Mouse (Mus musculus): ENCODE data around the gene Thsd7a. TPM values are rescaled to one million over a fixed set of nuclear protein-coding genes. Genes with fewer than 3 reads are reported as not detected.
A peak's percentile ranks its signal among the peaks of the same experiment; 100 is the strongest.

The Thsd7a gene
- polyA plus RNA-seq, 1 experiment from 2014 or later, result 3.7 TPM

DNA sequence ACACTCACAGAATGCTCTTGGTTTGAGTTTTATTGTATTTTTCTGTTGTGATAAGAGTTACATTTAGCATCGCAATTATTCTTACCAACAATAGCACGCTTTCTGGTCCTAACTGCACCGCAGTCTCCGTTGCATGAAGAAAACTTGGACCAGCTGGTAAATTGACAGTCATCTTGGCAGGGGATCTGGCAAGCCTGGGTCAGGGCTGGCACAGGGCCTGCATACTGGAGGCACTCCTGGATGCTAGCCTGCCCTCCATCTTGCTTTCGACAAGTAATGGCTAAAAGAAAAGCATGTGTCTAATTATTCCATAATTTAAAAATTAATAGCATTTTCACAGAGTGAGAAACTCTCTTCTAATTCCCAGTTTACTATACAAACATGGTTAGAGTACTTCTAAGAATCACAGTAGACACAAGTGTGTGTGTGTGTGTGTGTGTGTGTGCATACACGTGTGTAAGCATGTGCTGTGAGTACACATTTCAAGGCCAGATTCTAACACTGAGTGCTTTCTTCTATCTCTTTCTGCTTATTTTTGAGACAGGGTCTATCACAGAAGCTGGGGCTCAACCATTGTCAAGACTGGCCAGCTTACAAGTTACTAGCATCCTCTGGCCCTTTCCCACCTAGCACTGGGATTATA lies 368.0 kb downstream of the Thsd7a start:
- no peak overlapping the region for H3K9ac ChIP-seq
- no peak overlapping the region for H3K27ac ChIP-seq
- WGBS, result 67% methylated on average over 6 of the region's 6 CpGs
- H3K9me3 ChIP-seq (replicated peaks), result no peaks in the 10 kb centered on the region
- H3K4me2 ChIP-seq, result no peak overlapping the region
- H3K4me3 ChIP-seq, result no peak overlapping the region
- no peaks in the 10 kb centered on the region for H3K36me3 ChIP-seq
- ATAC-seq (replicated peaks; ENCODE audit: insufficient number of reproducible peaks, insufficient read depth, low FRiP score, low read depth), result no peak
- H3K4me1 ChIP-seq (replicated peaks), result no peaks in the 10 kb centered on the region
- no peaks in the 10 kb centered on the region for H3K27me3 ChIP-seq

DNA sequence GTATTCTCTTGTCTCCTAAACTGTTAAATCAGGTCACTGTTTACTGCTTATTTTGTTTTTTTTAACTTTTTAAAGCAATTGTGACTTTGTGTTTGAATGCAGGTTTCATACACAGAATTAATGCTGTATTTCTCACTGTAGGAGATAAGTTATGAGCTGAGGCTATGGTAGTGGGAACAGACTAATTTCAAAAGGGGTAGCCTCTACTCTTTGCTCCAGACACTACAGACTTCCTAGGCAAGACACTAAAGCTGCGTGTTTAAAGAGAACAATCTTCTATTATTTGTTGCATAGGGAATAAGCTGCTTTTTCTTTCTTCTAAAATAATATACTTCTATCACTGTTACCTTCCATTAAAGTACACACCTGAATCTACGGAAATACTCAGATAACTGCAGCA lies 368.5 kb downstream of the Thsd7a start:
- H3K4me2 ChIP-seq, result no peak overlapping the region
- H3K27me3 ChIP-seq, result no peaks in the 10 kb centered on the region
- no peaks in the 10 kb centered on the region for H3K4me1 ChIP-seq (replicated peaks)
- H3K9ac ChIP-seq, result no peak overlapping the region
- H3K4me3 ChIP-seq, result no peak overlapping the region
- no peaks in the 10 kb centered on the region for H3K9me3 ChIP-seq (replicated peaks)
- H3K27ac ChIP-seq, result no peak overlapping the region
- H3K36me3 ChIP-seq, result no peaks in the 10 kb centered on the region
- ATAC-seq (replicated peaks; ENCODE audit: insufficient number of reproducible peaks, insufficient read depth, low FRiP score, low read depth), result no peak
- 86% methylated on average over 2 of the region's 2 CpGs for WGBS

DNA sequence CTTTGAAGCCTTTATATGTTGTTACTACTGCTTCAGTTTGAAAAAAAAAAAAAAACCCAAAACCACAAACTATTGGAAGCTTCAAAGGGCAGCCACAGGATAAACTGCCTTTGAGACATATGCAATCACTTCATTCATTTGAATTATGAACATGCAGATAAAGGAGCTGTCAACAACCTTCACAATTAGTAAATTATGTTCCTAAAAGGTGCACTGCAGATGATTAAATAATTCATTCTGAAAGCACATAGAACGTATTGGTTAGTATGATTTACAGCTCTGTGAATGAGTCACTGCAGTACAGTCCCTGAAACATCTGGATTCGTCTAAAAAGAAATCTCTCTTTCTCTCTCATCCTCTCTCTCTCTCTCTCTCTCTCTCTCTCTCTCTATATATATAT lies 390.5 kb downstream of the Thsd7a start:
- Histone ChIP-seq H3K4me2 (no peak overlapping the region), H3K27me3 (no peaks in the 10 kb centered on the region), H3K4me1 (replicated peaks) (no peaks in the 10 kb centered on the region), H3K9me3 (replicated peaks) (no peaks in the 10 kb centered on the region), H3K9ac (no peak overlapping the region), H3K36me3 (no peaks in the 10 kb centered on the region), H3K27ac (no peak overlapping the region), H3K4me3 (no peak overlapping the region)
- ATAC-seq (replicated peaks; ENCODE audit: insufficient number of reproducible peaks, insufficient read depth, low FRiP score, low read depth), result no peak
- WGBS, result 41% methylated on average over 2 of the region's 2 CpGs

DNA sequence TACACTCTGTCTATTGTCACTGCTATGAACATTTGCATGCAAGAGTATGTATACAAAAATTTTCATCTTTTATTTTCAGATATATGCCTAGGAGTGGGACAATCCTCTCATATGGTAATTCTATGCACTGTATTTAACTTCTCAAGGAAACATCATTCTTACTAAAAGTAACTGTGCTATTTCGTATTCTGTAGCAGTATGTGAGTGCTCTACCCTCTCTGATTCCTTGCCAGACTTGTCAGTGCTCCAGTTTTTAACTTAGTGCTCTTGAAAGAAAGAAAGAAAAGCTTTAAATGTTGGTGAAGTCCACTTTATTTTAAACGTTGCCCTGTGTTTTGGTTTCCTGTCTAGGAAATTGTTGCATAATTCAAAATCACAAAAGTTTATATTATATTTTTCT lies 395.6 kb downstream of the Thsd7a start:
- 62% methylated on average over 2 of the region's 2 CpGs for WGBS
- Histone ChIP-seq H3K27me3 (no peaks in the 10 kb centered on the region), H3K27ac (no peak overlapping the region), H3K4me3 (no peak overlapping the region), H3K36me3 (no peaks in the 10 kb centered on the region), H3K9ac (no peak overlapping the region), H3K9me3 (replicated peaks) (no peaks in the 10 kb centered on the region), H3K4me1 (replicated peaks) (no peaks in the 10 kb centered on the region), H3K4me2 (no peak overlapping the region)
- no peak for ATAC-seq (replicated peaks; ENCODE audit: insufficient number of reproducible peaks, insufficient read depth, low FRiP score, low read depth)

DNA sequence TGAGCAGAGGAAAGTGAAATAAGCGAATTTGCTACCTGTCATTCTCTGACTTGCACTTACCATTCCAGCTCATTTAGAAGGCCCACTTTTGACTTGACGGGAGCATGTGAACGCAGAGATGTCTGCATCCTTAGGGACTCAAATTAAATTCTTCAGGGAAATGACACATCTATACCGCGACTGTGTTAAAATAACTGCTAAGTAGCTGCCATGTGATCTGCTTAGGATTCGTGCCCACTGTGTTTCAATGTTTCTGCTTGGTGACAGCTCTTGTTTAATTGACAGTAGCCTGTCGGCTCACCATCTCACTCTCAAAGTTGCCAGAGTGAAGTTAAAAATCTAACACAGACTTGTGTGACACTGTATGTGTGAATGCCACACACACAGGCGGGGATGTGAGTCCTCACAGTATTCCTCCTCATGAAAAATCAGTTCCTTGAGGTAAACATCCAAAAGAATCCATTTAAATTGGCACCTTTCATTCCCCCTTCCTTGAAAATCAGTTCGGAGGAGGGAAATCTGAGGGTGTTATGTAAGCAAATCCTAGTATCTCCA lies 397.0 kb downstream of the Thsd7a start:
- H3K36me3 ChIP-seq, result no peaks in the 10 kb centered on the region
- no peaks in the 10 kb centered on the region for H3K9me3 ChIP-seq (replicated peaks)
- ATAC-seq (replicated peaks; ENCODE audit: insufficient number of reproducible peaks, insufficient read depth, low FRiP score, low read depth), result no peak
- H3K4me2 ChIP-seq, result no peak overlapping the region
- WGBS, result 65% methylated on average over 9 of the region's 9 CpGs
- H3K27ac ChIP-seq, result no peak overlapping the region
- H3K27me3 ChIP-seq, result no peaks in the 10 kb centered on the region
- no peak overlapping the region for H3K9ac ChIP-seq
- H3K4me3 ChIP-seq, result no peak overlapping the region
- H3K4me1 ChIP-seq (replicated peaks), result no peaks in the 10 kb centered on the region

DNA sequence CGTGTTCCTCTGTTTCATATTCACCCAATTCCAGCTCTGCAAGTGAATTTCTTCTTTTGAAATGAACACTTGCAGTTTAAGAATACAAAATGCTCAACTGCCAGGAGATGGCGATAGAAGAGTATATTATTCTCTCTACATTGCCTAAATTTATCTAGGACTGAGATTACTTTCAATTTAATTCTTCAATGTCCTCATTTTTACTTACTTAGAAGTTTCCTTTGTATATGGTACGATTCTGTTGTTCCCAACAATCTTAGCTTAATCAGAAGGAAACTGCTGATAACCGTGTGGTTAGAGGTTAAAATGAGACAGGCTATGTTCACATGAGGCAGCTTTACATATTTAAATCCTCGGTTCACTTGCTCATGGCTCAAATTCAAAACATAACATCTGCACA lies 398.5 kb downstream of the Thsd7a start:
- ATAC-seq (replicated peaks; ENCODE audit: insufficient number of reproducible peaks, insufficient read depth, low FRiP score, low read depth), result no peak
- H3K4me2 ChIP-seq, result peak overlapping the region; percentile 45
- H3K27me3 ChIP-seq, result no peaks in the 10 kb centered on the region
- H3K27ac ChIP-seq, result no peak overlapping the region
- no peaks in the 10 kb centered on the region for H3K9me3 ChIP-seq (replicated peaks)
- WGBS, result 29% methylated on average over 5 of the region's 5 CpGs
- H3K9ac ChIP-seq, result no peak overlapping the region
- H3K4me3 ChIP-seq, result peak overlapping the region; percentile 18; the same call in 1 of the 2 replicates
- no peaks in the 10 kb centered on the region for H3K4me1 ChIP-seq (replicated peaks)
- H3K36me3 ChIP-seq, result no peaks in the 10 kb centered on the region

DNA sequence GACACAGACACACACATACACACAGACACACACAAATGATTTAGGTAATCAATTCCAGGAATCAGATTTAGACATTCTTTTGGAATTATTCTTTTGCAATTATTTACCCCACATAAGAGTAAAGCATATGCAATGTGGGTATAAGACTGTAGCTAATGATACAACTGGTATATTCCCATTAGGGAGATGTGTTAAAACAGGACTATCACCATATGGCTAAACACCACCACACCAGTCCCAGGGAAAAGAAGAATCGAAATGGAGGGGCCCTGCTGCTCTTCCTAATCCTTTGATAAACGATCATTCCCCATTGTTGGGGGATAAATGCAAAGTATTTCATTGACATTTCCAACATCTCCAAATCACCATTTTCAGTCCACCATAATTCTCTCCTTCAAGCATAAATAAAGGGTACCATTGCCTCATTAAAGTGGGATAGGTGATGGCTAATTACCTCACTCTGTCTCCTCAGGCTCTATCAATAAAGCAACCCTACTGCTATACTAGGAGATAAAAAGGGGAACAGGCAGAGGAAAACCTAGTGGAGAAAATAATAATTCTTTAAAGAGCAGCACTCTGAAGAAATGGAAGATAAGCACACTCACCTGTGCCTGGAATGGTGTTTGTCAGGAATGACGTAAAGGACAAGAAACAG lies 400.0 kb downstream of the Thsd7a start:
- Histone ChIP-seq H3K27ac (no peak overlapping the region), H3K4me3 (no peak overlapping the region), H3K36me3 (no peaks in the 10 kb centered on the region), H3K9ac (no peak overlapping the region), H3K4me1 (replicated peaks) (no peaks in the 10 kb centered on the region), H3K4me2 (no peak overlapping the region), H3K27me3 (no peaks in the 10 kb centered on the region), H3K9me3 (replicated peaks) (no peaks in the 10 kb centered on the region)
- WGBS, result 77% methylated on average over 3 of the region's 3 CpGs
- ATAC-seq (replicated peaks; ENCODE audit: insufficient number of reproducible peaks, insufficient read depth, low FRiP score, low read depth), result no peak

DNA sequence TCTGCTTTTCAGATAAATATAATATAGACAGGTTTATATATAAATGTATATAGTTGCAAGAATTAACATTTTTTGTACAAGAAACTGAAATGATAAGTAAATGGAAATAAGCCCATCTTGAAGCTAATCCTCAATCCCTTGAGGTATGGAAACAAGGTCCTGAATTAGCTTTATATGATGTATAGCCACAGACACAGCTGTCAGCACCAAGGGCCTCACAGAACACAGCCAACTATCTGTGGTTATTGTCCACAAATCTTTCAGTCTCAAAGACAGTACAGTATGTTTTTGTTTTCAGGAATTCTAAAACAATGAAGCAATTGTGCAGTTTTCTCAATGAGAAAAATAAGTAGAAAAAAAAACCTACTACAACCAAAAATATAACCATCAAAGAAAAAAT lies 400.5 kb downstream of the Thsd7a start:
- no peak for ATAC-seq (replicated peaks; ENCODE audit: insufficient number of reproducible peaks, insufficient read depth, low FRiP score, low read depth)

DNA sequence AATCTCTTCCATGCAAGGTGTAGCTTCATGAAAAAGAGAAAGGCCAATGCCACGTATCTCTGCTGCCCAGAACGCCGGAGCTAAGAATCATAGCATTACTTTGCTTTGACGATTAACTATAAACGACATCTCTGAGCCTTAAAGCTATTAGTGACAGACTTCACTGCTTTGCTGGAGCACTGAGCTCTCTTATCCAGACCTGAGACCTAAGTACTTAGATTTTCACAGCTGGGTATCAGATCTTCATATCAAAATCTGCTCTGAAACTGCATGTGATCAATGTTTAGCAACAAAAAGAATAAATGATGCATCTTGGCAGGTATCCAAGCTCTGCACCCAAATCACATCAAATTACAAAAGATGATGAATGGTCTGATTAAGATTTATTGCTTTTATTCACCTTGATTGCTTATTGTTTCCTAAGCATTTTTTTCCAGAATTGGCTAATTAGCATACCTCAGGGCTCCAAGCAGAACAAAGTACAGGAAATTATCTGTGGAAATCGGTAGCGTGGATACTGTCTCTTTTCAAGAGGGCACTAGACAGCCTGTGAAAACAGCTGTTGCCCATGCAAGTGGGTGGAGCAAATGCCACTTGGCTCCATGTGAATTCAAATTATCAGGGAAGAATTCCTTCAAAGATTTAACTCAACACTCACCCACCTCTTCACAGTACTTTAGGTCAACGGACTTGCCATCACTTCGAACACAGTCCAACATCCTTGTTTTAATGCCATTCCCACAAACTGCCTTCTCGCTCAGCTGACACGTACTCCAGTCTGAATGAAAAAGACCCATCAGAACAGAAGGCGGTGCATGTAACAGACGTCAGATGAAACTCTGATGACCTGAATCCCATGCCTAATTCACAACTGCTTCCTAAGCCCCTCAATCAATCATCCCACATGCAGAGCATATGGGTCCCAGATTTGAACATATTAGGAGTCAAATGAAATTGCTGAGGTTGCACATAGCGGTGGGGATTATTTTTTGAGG lies 412.3 kb downstream of the Thsd7a start:
- H3K36me3 ChIP-seq, result no peaks in the 10 kb centered on the region
- H3K9ac ChIP-seq, result no peak overlapping the region
- ATAC-seq (replicated peaks; ENCODE audit: insufficient number of reproducible peaks, insufficient read depth, low FRiP score, low read depth), result no peak
- no peak overlapping the region for H3K4me2 ChIP-seq
- H3K4me1 ChIP-seq (replicated peaks), result no peaks in the 10 kb centered on the region
- H3K27me3 ChIP-seq, result no peaks in the 10 kb centered on the region
- H3K4me3 ChIP-seq, result no peak overlapping the region
- 67% methylated on average over 14 of the region's 14 CpGs for WGBS
- H3K27ac ChIP-seq, result no peak overlapping the region
- no peaks in the 10 kb centered on the region for H3K9me3 ChIP-seq (replicated peaks)

More for the DNA sequence above, 400.5 kb downstream of the Thsd7a start:
- no peak overlapping the region for H3K9ac ChIP-seq
- no peak overlapping the region for H3K4me3 ChIP-seq
- H3K9me3 ChIP-seq (replicated peaks), result no peaks in the 10 kb centered on the region
- no peak overlapping the region for H3K27ac ChIP-seq
- no peak overlapping the region for H3K4me2 ChIP-seq
- H3K4me1 ChIP-seq (replicated peaks), result no peaks in the 10 kb centered on the region
- no peaks in the 10 kb centered on the region for H3K36me3 ChIP-seq
- no peaks in the 10 kb centered on the region for H3K27me3 ChIP-seq

DNA sequence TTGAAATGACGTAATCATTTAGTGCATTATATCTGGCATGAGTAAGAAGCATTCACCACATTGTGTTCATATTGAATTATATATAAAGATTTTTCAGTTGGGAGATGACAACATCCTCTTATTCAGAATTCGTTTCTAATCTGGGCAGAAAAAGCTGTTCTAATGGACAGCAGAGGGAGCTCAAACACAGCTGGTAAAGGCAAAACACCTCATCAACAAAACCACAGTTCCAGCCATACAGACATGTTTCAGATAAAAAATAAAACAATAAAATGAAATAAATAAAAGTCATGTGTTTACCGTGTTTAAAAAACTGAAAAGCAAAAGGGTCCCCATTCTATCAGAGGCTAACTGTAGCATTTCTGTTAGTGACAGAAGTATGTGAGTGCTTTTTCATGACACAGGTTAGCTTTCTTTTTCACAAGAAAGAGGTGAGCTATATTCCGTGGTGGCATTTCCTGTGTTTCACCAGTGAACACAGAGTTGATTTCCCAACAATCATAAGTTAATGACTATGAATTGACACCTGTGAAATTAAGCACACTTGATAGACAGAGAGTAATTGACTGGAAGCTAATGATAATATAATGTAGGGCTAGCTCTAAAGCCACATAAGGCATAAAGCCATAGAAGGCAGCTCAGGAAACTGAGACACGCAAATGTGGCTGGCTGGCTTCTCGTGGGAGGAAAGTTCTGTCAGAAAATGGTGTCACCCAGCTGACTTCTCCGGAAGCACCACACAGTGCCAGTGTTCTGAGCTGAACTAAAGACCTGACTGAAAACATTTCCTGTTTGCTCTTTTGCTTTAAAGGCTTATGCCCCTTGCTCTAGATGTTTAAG lies 433.9 kb downstream of the Thsd7a start:
- H3K4me2 ChIP-seq, result no peak overlapping the region
- H3K4me3 ChIP-seq, result no peak overlapping the region
- no peak for ATAC-seq (replicated peaks; ENCODE audit: insufficient number of reproducible peaks, insufficient read depth, low FRiP score, low read depth)
- WGBS, result 43% methylated on average over 7 of the region's 7 CpGs
- no peaks in the 10 kb centered on the region for H3K9me3 ChIP-seq (replicated peaks)
- no peaks in the 10 kb centered on the region for H3K27me3 ChIP-seq
- H3K9ac ChIP-seq, result no peak overlapping the region
- no peaks in the 10 kb centered on the region for H3K4me1 ChIP-seq (replicated peaks)
- no peaks in the 10 kb centered on the region for H3K36me3 ChIP-seq
- no peak overlapping the region for H3K27ac ChIP-seq

Measured in heart, embryonic 15.5 days (tissue).